Mouse (Mus musculus) midbrain, embryonic 14.5 days (tissue): ENCODE measurements around the gene Kbtbd7. TPM values are rescaled to one million over a fixed set of nuclear protein-coding genes. Genes with fewer than 3 reads are reported as not detected.
A peak's percentile ranks its signal among the peaks of the same experiment; 100 is the strongest.

Experiments used
- ATAC-seq: fragments of 200-750 bp; cut with Nextera tagmentation; 2 replicates; pipeline ENCODE4 v1.8.0; 2017; ENCODE audit warnings: moderate number of reproducible peaks, moderate library complexity; ENCODE audit not compliant: low FRiP score, low TSS enrichment
- DNase-seq: peaks from one replicate; pipeline ENCODE4 v3.0.0-alpha.2; 2015
- H3K27ac ChIP-seq: fragments of 300-500 bp; sonication (generic); replicated peaks from 2 replicates; pipeline ENCODE4 v1.5.1; 2014; ENCODE audit warnings: mild to moderate bottlenecking, low read depth, low read length, moderate library complexity
- H3K27me3 ChIP-seq: fragments of 300-500 bp; sonication (generic); 2 replicates; pipeline ENCODE4 v1.6.1; 2014; ENCODE audit warnings: low read length, control low read depth, mixed read lengths; ENCODE audit not compliant: control insufficient read depth, insufficient read depth
- H3K36me3 ChIP-seq: fragments of 300-500 bp; sonication (generic); 2 replicates; pipeline ENCODE4 v1.6.1; 2014; ENCODE audit warnings: low read length, control low read depth; ENCODE audit not compliant: control insufficient read depth, insufficient read depth
- H3K4me1 ChIP-seq: fragments of 300-500 bp; sonication (generic); 2 replicates; pipeline ENCODE4 v1.6.1; 2014; ENCODE audit warnings: mild to moderate bottlenecking, antibody characterized with exemption, low read length, control low read depth; ENCODE audit not compliant: control insufficient read depth, insufficient read depth
- H3K4me2 ChIP-seq: fragments of 300-500 bp; sonication (generic); 2 replicates; pipeline ENCODE4 v1.6.1; 2014; ENCODE audit warnings: mild to moderate bottlenecking, low read length, moderate library complexity
- H3K4me3 ChIP-seq: fragments of 300-500 bp; sonication (generic); replicated peaks from 2 replicates; pipeline ENCODE4 v1.5.1; 2014; ENCODE audit warnings: low read depth, low read length
- H3K9ac ChIP-seq: fragments of 300-500 bp; sonication (generic); replicated peaks from 2 replicates; pipeline ENCODE4 v1.6.1; 2014; ENCODE audit warnings: mild to moderate bottlenecking, low read length, moderate library complexity
- H3K9me3 ChIP-seq: fragments of 300-500 bp; sonication (generic); 2 replicates; pipeline ENCODE4 v1.6.1; 2016; ENCODE audit warnings: low read length, control low read depth, mixed read lengths; ENCODE audit not compliant: control insufficient read depth
- WGBS: fragments of 180-500 bp; shearing (Covaris S2); extraction: QIAGEN DNeasy Blood & Tissue Kit; methylation state at CpG from one replicate; pipeline ENCODE4 v1.1.7; 2014; 5-methylcytosine and 5-hydroxymethylcytosine counted together
- polyA plus RNA-seq: library from polyadenylated mRNA; unstranded; fragments of >200 nt; fragmentation: Nextera tagmentation; extraction: Ambion mirVana; gene quantifications from 2 replicates; pipeline ENCODE4 v1.2.1, GENCODE M21; 2014

The Kbtbd7 gene
- polyA plus RNA-seq, 1 experiment from 2014 or later = 29.8 TPM

DNA sequence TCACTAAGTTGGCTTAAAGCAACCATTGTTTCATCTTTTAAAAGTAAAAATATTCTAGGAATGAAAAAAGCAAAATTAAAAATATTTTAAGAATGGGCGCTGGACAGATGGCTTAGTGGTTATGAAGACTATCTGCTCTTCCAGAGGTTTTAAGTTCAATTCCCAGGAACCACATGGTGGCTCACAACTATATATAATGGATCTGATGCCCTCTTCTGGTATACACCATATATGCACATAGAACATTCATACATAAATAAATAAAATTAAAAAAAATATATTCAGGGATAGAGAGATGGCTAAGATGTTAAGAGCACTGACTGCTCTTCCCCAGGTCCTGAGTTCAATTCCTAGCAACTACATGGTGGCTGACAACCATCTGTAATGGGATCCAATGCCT, 39.3 kb downstream of the Kbtbd7 start:
- Histone ChIP-seq H3K36me3 (peaks cover 82% of the 10 kb centered on the region), H3K4me3 (no peak overlapping the region), H3K9me3 (no peaks in the 10 kb centered on the region), H3K9ac (no peak overlapping the region), H3K4me2 (no peak overlapping the region), H3K27me3 (no peaks in the 10 kb centered on the region), H3K27ac (no peak overlapping the region), H3K4me1 (no peaks in the 10 kb centered on the region)
- no peak for ATAC-seq
- WGBS = 97% methylated on average over 1 of the region's 1 CpGs
- no peak for DNase-seq

GRCm38 (mm10) chr14:79467621-79468020, 41.3 kb downstream of the Kbtbd7 start:
- DNase-seq (peak; percentile 85), ATAC-seq (no peak)
- no peaks in the 10 kb centered on the region for H3K27me3 ChIP-seq
- no peak overlapping the region for H3K27ac ChIP-seq
- no peaks in the 10 kb centered on the region for H3K9me3 ChIP-seq
- H3K9ac ChIP-seq = no peak overlapping the region
- H3K4me1 ChIP-seq = no peaks in the 10 kb centered on the region
- 27% methylated on average over 3 of the region's 3 CpGs for WGBS
- no peak overlapping the region for H3K4me3 ChIP-seq
- peaks cover 85% of the 10 kb centered on the region for H3K36me3 ChIP-seq
- H3K4me2 ChIP-seq = no peak overlapping the region

GRCm38 (mm10) chr14:79473384-79473783, 47.1 kb downstream of the Kbtbd7 start:
- peaks cover 74% of the 10 kb centered on the region for H3K36me3 ChIP-seq
- DNase-seq = no peak
- H3K9ac ChIP-seq = no peak overlapping the region
- 86% methylated on average over 2 of the region's 2 CpGs for WGBS
- H3K4me1 ChIP-seq = no peaks in the 10 kb centered on the region
- H3K9me3 ChIP-seq = no peaks in the 10 kb centered on the region
- no peaks in the 10 kb centered on the region for H3K27me3 ChIP-seq
- no peak overlapping the region for H3K27ac ChIP-seq
- no peak overlapping the region for H3K4me2 ChIP-seq
- H3K4me3 ChIP-seq = no peak overlapping the region
- ATAC-seq = no peak

Other genes with a start within 250 kb of the Kbtbd7 start
- not detected in 2 replicates for gene Zfp957, start 179.1 kb upstream of the Kbtbd7 start, polyA plus RNA-seq
- gene Rgcc, start 124.9 kb upstream of the Kbtbd7 start, polyA plus RNA-seq = 19.9 and 25.0 TPM in 2 replicates
- 18.4 and 25.2 TPM in 2 replicates for gene Naa16, start 35.7 kb upstream of the Kbtbd7 start, polyA plus RNA-seq
- gene Mtrf1, start 28.7 kb upstream of the Kbtbd7 start, polyA plus RNA-seq = 12.7 and 12.9 TPM in 2 replicates
- 1.2 and 2.3 TPM in 2 replicates for gene Kbtbd6, start 25.3 kb downstream of the Kbtbd7 start, polyA plus RNA-seq
- 2.7 and 3.7 TPM in 2 replicates for gene Elf1, start 54.7 kb downstream of the Kbtbd7 start, polyA plus RNA-seq
- gene Wbp4, start 55.0 kb downstream of the Kbtbd7 start, polyA plus RNA-seq = 44.8 and 52.6 TPM in 2 replicates
- gene Sugt1, start 161.2 kb downstream of the Kbtbd7 start, polyA plus RNA-seq = 120 and 128 TPM in 2 replicates
- 1.8 and 2.2 TPM in 2 replicates for gene Cnmd, start 235.7 kb downstream of the Kbtbd7 start, polyA plus RNA-seq